Mouse (Mus musculus): ENCODE measurements at regions not wholly inside any gene's neighbourhood (a gene's known extent, or its start where the extent isn't known, plus 50 kb on each side); places are given as distances from the start of the nearest gene placed in this dataset.

DNA sequence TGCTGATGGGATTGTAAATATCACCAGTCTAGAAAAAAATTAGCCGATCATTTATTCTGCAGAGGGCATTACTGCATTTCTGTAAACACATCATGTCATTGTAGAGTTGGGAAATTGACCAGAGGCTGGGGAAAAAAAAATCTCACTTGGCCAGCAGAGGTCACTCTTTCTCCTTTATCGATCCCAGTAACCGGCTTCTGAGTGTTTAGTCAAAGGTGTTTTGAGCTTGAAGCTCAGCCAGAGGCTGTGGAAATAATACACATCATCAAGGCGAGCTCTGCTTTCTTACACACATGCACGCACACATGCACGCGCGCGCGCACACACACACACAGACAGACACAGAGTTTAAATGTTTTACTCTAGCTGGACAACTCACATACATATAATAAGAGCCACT, 106.5 kb downstream of the Slc4a3 start:
- Histone ChIP-seq H3K27me3 (ENCODE audit: control insufficient read depth, insufficient read depth, low read length) (no peaks in the 10 kb centered on the region; the same call in 1 of the 2 replicates), H3K9ac (no peak overlapping the region), H3K4me1 (replicated peaks; ENCODE audit: control insufficient read depth, insufficient read depth, low read length) (peaks cover 12% of the 10 kb centered on the region), H3K27ac (no peak overlapping the region), H3K4me3 (replicated peaks; ENCODE audit: low read length) (no peak overlapping the region), H3K4me2 (replicated peaks) (no peak overlapping the region), H3K9me3 (ENCODE audit: control insufficient read depth, low read length) (no peaks in the 10 kb centered on the region), H3K36me3 (replicated peaks; ENCODE audit: control insufficient read depth, insufficient read depth) (no peaks in the 10 kb centered on the region)
- DNase-seq (ENCODE audit: low spot score) (peak; percentile 90), ATAC-seq (ENCODE audit: low FRiP score) (0 out of 2 replicates have a peak, but pooled peaks have one; percentile 17)
- 15% methylated on average over 10 of the region's 10 CpGs for WGBS

DNA sequence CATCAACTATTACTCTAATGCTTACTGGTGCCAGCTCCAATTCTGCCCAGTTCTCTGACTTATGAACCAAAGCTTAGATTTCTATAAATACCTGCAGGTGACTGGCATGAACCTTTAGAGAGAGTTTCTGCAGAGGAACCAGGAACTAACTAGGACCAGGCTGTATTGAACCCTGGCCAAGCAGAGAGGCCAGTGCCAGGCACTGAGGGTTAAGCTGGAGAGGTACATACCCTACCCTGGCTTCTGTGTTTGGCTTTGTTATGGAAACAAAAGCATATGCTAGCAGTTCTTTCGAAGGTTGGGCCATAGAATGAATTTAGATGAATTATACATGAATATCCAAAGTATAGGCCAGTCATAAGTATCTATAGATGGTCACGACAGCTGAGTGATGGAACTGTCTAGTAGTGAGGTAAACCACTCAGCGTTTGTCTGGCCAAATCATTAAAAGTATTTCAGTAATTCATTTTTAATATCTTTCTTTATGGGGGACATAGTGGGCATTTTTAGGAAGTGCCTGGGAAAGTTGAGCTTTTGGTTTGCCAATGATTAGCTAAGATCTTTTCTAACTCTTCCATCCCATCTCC, 107.0 kb downstream of the Slc4a3 start:
- H3K4me1 ChIP-seq (replicated peaks; ENCODE audit: control insufficient read depth, insufficient read depth, low read length), result peaks cover 12% of the 10 kb centered on the region
- no peaks in the 10 kb centered on the region for H3K36me3 ChIP-seq (replicated peaks; ENCODE audit: control insufficient read depth, insufficient read depth)
- no peaks in the 10 kb centered on the region; the same call in 1 of the 2 replicates for H3K27me3 ChIP-seq (ENCODE audit: control insufficient read depth, insufficient read depth, low read length)
- no peak overlapping the region; the same call in 1 of the 2 replicates for H3K4me2 ChIP-seq (replicated peaks)
- no peak for DNase-seq (ENCODE audit: low spot score)
- 47% methylated on average over 3 of the region's 3 CpGs for WGBS
- no peak for ATAC-seq (ENCODE audit: low FRiP score)
- H3K9me3 ChIP-seq (ENCODE audit: control insufficient read depth, low read length), result no peaks in the 10 kb centered on the region
- H3K9ac ChIP-seq, result no peak overlapping the region
- H3K4me3 ChIP-seq (replicated peaks; ENCODE audit: low read length), result no peak overlapping the region
- H3K27ac ChIP-seq, result no peak overlapping the region

DNA sequence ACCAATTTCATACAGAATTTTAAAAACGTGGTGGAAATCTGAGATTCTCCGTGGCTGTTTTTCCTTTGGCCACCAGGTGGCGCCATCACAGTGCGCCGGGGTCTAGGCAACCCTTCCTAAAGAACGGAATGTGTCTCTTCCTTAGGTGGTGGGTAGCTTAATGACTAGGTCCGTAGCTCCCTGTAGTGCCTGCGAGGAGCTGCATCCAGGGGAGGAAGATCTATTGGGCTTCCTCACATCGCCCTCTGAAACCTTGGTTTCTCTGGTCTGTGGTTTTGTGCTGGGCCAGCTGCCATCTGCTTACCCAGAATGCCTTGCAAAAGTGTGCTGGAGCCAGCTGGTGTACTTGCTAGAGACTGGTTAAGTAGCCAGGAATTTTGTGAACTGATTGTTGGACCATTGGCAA, 107.6 kb downstream of the Slc4a3 start:
- Histone ChIP-seq H3K4me1 (replicated peaks; ENCODE audit: control insufficient read depth, insufficient read depth, low read length) (peaks cover 12% of the 10 kb centered on the region), H3K27ac (no peak overlapping the region), H3K4me3 (replicated peaks; ENCODE audit: low read length) (no peak overlapping the region), H3K36me3 (replicated peaks; ENCODE audit: control insufficient read depth, insufficient read depth) (no peaks in the 10 kb centered on the region), H3K9me3 (ENCODE audit: control insufficient read depth, low read length) (no peaks in the 10 kb centered on the region), H3K4me2 (replicated peaks) (peak overlapping the region; percentile 38), H3K27me3 (ENCODE audit: control insufficient read depth, insufficient read depth, low read length) (no peaks in the 10 kb centered on the region; the same call in 1 of the 2 replicates), H3K9ac (no peak overlapping the region)
- ATAC-seq (ENCODE audit: low FRiP score) (peak; percentile 74; the same call in 1 of the 2 replicates), DNase-seq (ENCODE audit: low spot score) (peak; percentile 86)
- under 1% methylated on average over 9 of the region's 9 CpGs for WGBS

DNA sequence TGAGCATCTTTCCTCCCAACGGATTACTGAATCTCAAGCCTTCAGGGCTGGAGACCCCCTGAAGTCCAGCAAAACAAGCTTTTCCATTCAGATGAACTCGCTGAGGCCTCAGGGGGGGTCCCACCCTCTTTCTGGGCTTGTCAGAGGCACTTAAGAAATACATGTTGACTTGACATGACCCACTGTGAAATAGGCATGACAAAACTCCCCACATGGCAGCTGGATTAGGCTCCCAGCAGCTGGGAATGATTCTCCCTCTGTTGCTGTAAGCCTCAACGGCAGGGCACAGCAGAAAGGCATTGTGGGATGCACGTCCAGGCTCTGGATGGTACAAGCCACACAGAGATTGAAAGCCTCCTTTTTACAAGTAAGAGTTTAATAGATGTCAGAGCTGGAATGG, 110.5 kb downstream of the Slc4a3 start:
- Histone ChIP-seq H3K27me3 (ENCODE audit: control insufficient read depth, insufficient read depth, low read length) (no peaks in the 10 kb centered on the region; the same call in 1 of the 2 replicates), H3K4me1 (replicated peaks; ENCODE audit: control insufficient read depth, insufficient read depth, low read length) (peaks cover 12% of the 10 kb centered on the region), H3K36me3 (replicated peaks; ENCODE audit: control insufficient read depth, insufficient read depth) (no peaks in the 10 kb centered on the region), H3K4me3 (replicated peaks; ENCODE audit: low read length) (no peak overlapping the region), H3K4me2 (replicated peaks) (no peak overlapping the region), H3K27ac (no peak overlapping the region), H3K9me3 (ENCODE audit: control insufficient read depth, low read length) (no peaks in the 10 kb centered on the region), H3K9ac (no peak overlapping the region)
- ATAC-seq (ENCODE audit: low FRiP score) (no peak), DNase-seq (ENCODE audit: low spot score) (no peak)
- 60% methylated on average over 4 of the region's 4 CpGs for WGBS

DNA sequence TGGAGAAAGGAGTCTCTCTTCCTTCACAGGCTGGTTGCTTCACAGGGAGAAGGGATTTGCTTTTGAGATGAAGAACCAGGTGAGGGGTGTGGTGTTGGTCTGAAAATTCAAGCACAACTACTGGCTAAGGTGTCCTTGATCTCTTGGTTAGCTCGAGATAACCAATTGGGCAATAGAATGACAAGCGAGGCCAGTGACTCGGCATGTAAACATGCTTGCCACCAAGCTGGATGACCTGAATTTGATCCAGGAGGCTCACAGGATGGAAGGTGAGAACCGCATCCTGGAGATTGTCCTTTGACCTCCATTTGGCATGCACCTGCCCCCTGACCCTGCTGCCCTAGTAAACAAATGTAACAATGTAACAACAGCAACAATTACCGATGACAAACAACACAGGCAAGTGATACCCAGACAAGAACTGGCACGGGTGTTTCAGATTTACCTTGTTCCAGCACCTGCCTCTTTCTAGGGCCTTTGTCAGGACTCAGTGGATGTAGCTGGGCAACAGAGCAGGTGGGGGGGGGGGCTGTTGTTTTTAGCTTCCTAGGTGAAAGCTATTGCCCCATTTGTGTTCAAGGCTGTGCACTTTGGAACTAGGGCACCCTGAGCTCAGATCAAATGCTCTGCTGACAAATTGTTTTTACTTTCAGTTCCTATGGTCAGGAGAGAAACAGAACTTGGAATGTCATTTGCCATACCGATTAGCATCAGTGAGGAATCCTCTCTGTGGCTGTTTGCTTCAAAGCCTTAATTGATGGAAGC, 114.5 kb downstream of the Slc4a3 start:
- Histone ChIP-seq H3K27me3 (ENCODE audit: control insufficient read depth, insufficient read depth, low read length) (no peaks in the 10 kb centered on the region), H3K36me3 (replicated peaks; ENCODE audit: control insufficient read depth, insufficient read depth) (no peaks in the 10 kb centered on the region), H3K27ac (no peak overlapping the region), H3K9me3 (ENCODE audit: control insufficient read depth, low read length) (no peaks in the 10 kb centered on the region), H3K4me3 (replicated peaks; ENCODE audit: low read length) (no peak overlapping the region), H3K4me2 (replicated peaks) (no peak overlapping the region), H3K4me1 (replicated peaks; ENCODE audit: control insufficient read depth, insufficient read depth, low read length) (peaks cover 7% of the 10 kb centered on the region), H3K9ac (no peak overlapping the region)
- no peak for DNase-seq (ENCODE audit: low spot score)
- 92% methylated on average over 7 of the region's 7 CpGs for whole genome bisulfite sequencing
- ATAC-seq (ENCODE audit: low FRiP score), result no peak

DNA sequence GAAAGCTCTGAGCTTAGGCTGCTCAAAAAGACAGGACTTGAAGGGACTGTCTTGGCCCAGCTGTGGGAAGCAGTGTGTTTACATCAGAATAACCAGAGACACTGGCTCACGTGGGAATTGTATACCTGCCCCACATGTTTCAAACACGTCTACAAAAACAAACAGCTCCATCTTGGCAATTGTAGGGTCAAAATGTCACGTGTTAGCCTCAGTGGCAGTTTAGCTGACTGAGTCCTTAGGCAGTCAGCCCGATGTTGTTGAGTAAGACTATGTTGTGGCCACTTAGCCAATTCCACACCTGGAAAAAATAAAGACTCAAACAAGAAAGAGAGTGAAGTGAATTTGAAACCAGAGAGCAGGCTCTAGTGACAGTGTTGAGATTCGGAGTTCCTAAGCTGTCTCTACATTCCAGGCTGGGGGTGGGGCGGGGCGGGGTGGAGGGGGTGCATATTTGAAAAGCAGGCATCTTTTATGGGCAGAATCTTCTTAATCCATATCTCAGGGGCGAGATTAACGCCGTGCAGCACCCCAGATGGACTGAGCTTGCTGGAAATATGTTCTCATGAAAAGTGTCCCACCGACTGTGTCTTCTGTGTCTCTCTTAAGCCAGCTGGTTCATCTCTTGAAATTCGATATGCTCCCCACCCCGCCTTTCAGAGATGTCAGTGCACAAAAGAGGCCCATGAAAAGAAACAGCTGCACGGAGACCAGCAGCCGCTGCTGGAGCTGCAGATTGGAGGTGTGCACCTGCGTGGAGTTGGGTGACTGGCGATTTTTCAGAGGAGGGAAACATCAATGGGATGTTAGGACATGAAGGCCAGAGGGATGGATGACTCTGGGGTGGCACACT, 116.3 kb downstream of the Slc4a3 start:
- Histone ChIP-seq H3K27me3 (ENCODE audit: control insufficient read depth, insufficient read depth, low read length) (no peaks in the 10 kb centered on the region), H3K9ac (no peak overlapping the region), H3K27ac (no peak overlapping the region), H3K9me3 (ENCODE audit: control insufficient read depth, low read length) (no peaks in the 10 kb centered on the region), H3K4me1 (replicated peaks; ENCODE audit: control insufficient read depth, insufficient read depth, low read length) (peaks cover 7% of the 10 kb centered on the region), H3K36me3 (replicated peaks; ENCODE audit: control insufficient read depth, insufficient read depth) (no peaks in the 10 kb centered on the region), H3K4me2 (replicated peaks) (no peak overlapping the region), H3K4me3 (replicated peaks; ENCODE audit: low read length) (no peak overlapping the region)
- ATAC-seq (ENCODE audit: low FRiP score) (no peak), DNase-seq (ENCODE audit: low spot score) (no peak)
- 20% methylated on average over 17 of the region's 17 CpGs for WGBS

DNA sequence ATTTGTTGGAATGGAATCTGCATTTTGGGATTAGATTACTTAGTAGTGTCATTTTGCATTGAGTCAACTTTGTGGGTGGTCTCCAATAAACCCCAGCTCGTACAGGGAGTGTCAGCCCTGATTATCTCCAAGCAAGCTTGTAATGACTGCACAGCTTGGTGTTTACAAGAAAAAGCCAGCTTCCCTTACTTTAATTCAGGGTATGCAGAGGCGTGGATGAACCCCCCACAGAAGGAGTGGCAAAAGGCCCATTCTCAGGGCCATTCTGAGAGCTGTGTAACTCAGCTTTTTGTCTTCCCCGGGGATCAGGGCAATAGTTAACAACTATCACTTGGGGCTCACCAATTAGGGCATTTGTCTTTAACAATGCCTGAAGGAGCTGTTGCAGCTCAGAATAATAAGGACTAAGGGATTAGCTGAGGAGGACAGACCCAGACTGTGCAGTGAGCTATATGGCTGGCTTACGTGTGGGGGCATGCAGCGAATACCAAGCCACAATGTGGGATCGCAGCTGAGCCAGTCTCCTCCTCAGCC, 121.7 kb downstream of the Slc4a3 start:
- DNase-seq (ENCODE audit: low spot score) (no peak), ATAC-seq (ENCODE audit: low FRiP score) (peak; percentile 27; the same call in 1 of the 2 replicates)
- no peak overlapping the region for H3K4me2 ChIP-seq (replicated peaks)
- 21% methylated on average over 6 of the region's 6 CpGs for WGBS
- H3K4me3 ChIP-seq (replicated peaks; ENCODE audit: low read length), result no peak overlapping the region
- no peaks in the 10 kb centered on the region for H3K9me3 ChIP-seq (ENCODE audit: control insufficient read depth, low read length)
- no peaks in the 10 kb centered on the region for H3K36me3 ChIP-seq (replicated peaks; ENCODE audit: control insufficient read depth, insufficient read depth)
- H3K4me1 ChIP-seq (replicated peaks; ENCODE audit: control insufficient read depth, insufficient read depth, low read length), result peaks cover 3% of the 10 kb centered on the region
- no peak overlapping the region for H3K27ac ChIP-seq
- H3K9ac ChIP-seq, result no peak overlapping the region
- H3K27me3 ChIP-seq (ENCODE audit: control insufficient read depth, insufficient read depth, low read length), result no peaks in the 10 kb centered on the region

DNA sequence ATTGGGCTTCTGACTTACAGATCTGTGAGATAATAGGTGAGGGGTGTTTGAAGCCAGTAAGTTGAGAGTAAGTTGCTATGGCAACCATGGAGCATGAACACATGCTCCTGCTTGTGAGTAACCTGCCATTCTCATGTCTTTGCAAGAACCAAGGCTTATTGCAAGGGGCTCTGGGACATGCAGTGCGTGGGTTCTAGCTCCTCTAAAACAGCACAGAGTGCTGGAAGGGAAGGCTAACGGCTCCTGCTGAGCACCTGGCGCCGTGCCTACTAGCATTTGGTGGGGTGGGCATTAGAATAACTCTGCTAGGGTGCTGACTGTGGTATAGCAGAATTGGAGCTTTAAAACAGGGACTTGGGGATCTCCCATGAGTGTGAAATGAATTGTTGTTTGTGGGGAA, 130.2 kb downstream of the Slc4a3 start:
- Histone ChIP-seq H3K4me1 (replicated peaks; ENCODE audit: control insufficient read depth, insufficient read depth, low read length) (no peaks in the 10 kb centered on the region; the same call in 1 of the 2 replicates), H3K9ac (no peak overlapping the region), H3K4me2 (replicated peaks) (no peak overlapping the region), H3K27ac (no peak overlapping the region), H3K9me3 (ENCODE audit: control insufficient read depth, low read length) (no peaks in the 10 kb centered on the region), H3K27me3 (ENCODE audit: control insufficient read depth, insufficient read depth, low read length) (no peaks in the 10 kb centered on the region), H3K36me3 (replicated peaks; ENCODE audit: control insufficient read depth, insufficient read depth) (no peaks in the 10 kb centered on the region), H3K4me3 (replicated peaks; ENCODE audit: low read length) (no peak overlapping the region)
- DNase-seq (ENCODE audit: low spot score) (no peak), ATAC-seq (ENCODE audit: low FRiP score) (no peak)
- WGBS, result 85% methylated on average over 4 of the region's 4 CpGs

DNA sequence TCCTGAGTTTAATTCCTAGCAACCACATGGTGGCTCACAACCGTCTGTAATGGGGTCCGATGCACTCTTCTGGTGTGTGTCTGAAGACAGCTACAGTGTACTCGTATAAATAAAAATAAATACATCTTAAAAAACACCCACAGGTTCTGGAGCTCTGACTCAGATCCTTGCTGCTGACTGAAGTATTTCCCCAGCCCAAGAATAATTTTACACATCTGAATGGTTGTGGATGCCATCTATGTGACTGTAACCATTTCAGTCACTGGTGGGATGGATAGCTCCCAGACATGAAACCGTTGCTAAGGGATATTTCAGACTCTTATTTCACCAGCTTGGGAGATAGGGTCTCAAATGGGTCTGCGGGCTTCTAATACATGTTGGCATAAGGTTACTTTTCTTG, 131.6 kb downstream of the Slc4a3 start:
- Histone ChIP-seq H3K4me2 (replicated peaks) (no peak overlapping the region), H3K4me3 (replicated peaks; ENCODE audit: low read length) (no peak overlapping the region), H3K9ac (no peak overlapping the region), H3K27me3 (ENCODE audit: control insufficient read depth, insufficient read depth, low read length) (no peaks in the 10 kb centered on the region), H3K27ac (no peak overlapping the region), H3K36me3 (replicated peaks; ENCODE audit: control insufficient read depth, insufficient read depth) (no peaks in the 10 kb centered on the region), H3K4me1 (replicated peaks; ENCODE audit: control insufficient read depth, insufficient read depth, low read length) (no peaks in the 10 kb centered on the region; the same call in 1 of the 2 replicates), H3K9me3 (ENCODE audit: control insufficient read depth, low read length) (0 out of 2 replicates have a peak, but pooled peaks cover 3% of the 10 kb centered on the region)
- DNase-seq (ENCODE audit: low spot score) (no peak), ATAC-seq (ENCODE audit: low FRiP score) (no peak)
- 78% methylated on average over 5 of the region's 5 CpGs for WGBS
